In genomic region chr13:81831838-81832237, GRCm38 (mm10) we compare ENCODE assay signal across 28 mouse cellular contexts. TPM values are rescaled to one million over a fixed set of nuclear protein-coding genes. Genes with fewer than 3 reads are reported as not detected.
DNase-seq lines count a peak whose midpoint lies in the region; ATAC-seq lines count a peak whose summit lies in the region.
"Had no signal": no experiment of that assay in that cellular context is flagged by ENCODE, and none has a peak within 500 bp of the region (broad histone marks: within the 10 kb centered on the region; RNA-seq: fewer than 3 reads in every experiment).

No protein-coding gene starts in this region.

- no peaks in the 10 kb centered on the region for H3K9me3 ChIP-seq in midbrain, embryonic 11.5 days (ENCODE audit: control insufficient read depth, low read length)
- no peaks in the 10 kb centered on the region for H3K9me3 ChIP-seq in midbrain, embryonic 10.5 days (replicated peaks)
- H3K9me3 ChIP-seq: embryonic facial prominence, embryonic 13.5 days; embryonic facial prominence, embryonic 15.5 days; forebrain, embryonic 10.5 days; forebrain, embryonic 12.5 days; G1E had no signal

- no peaks in the 10 kb centered on the region for H3K27me3 ChIP-seq in midbrain, embryonic 11.5 days (ENCODE audit: control insufficient read depth, insufficient read depth, low read length)
- no peaks in the 10 kb centered on the region for H3K27me3 ChIP-seq in midbrain, embryonic 10.5 days (ENCODE audit: low read depth, poor library complexity, severe bottlenecking)
- H3K27me3 ChIP-seq: CH12.LX; embryonic facial prominence, embryonic 13.5 days; embryonic facial prominence, embryonic 15.5 days; forebrain, embryonic 12.5 days had no signal

- H3K27ac ChIP-seq in midbrain, embryonic 11.5 days (ENCODE audit: low read depth, low read length) = no peak overlapping the region
- no peak overlapping the region for H3K27ac ChIP-seq in midbrain, embryonic 10.5 days (replicated peaks)
- H3K27ac ChIP-seq: embryonic facial prominence, embryonic 13.5 days; embryonic facial prominence, embryonic 15.5 days; forebrain, embryonic 10.5 days; forebrain, embryonic 12.5 days had no signal

- no peak for DNase-seq in frontal cortex, postnatal 10 days (ENCODE audit: low spot score in 2 of 2)
- peak; percentile 69 for DNase-seq in midbrain, embryonic 11.5 days (ENCODE audit: low spot score, missing footprints)
- DNase-seq in midbrain, embryonic 10.5 days (ENCODE audit: low spot score) = no peak
- DNase-seq in brain, adult 2 months (ENCODE audit: low read depth, low spot score) = peak; percentile 20
- DNase-seq: adrenal gland, adult 8-10 months; adrenal gland, postnatal 14 days; adrenal gland, postnatal 36 days; B cell, adult 2 months; cerebellum, adult 11 months; cerebellum, adult 18-20 months; cerebellum, adult 8-10 months; cerebellum, adult 9-11 months; cerebellum, postnatal 14 days; cerebellum, postnatal 36 days; embryo, embryonic 11 days had no signal

- H3K4me1 ChIP-seq in midbrain, embryonic 11.5 days (ENCODE audit: control insufficient read depth, insufficient read depth, low read length) = no peaks in the 10 kb centered on the region
- H3K4me1 ChIP-seq in midbrain, embryonic 10.5 days = 0 out of 2 replicates have a peak, but pooled peaks cover 4% of the 10 kb centered on the region
- H3K4me1 ChIP-seq: embryonic facial prominence, embryonic 13.5 days; embryonic facial prominence, embryonic 15.5 days; forebrain, embryonic 10.5 days; forebrain, embryonic 12.5 days had no signal

- H3K4me3 ChIP-seq in midbrain, embryonic 11.5 days (ENCODE audit: low read depth, low read length) = no peak overlapping the region
- H3K4me3 ChIP-seq in midbrain, embryonic 10.5 days = no peak overlapping the region
- H3K4me3 ChIP-seq: embryonic facial prominence, embryonic 13.5 days; embryonic facial prominence, embryonic 15.5 days; erythroblast, embryonic 14.5 days; forebrain, embryonic 10.5 days; forebrain, embryonic 12.5 days had no signal

- 87% methylated on average over 7 of the region's 7 CpGs for WGBS in midbrain, embryonic 11.5 days
- 91% methylated on average over 7 of the region's 7 CpGs for WGBS in midbrain, embryonic 10.5 days

- ATAC-seq in frontal cortex, adult (ENCODE audit: low TSS enrichment) = peak; percentile 58; the same call in 1 of the 2 replicates
- ATAC-seq in midbrain, embryonic 11.5 days (ENCODE audit: low FRiP score) = no peak
- ATAC-seq: activated CD4-positive, CD25-positive, alpha-beta regulatory T cell, adult 4 months; CD4-positive, CD25-positive, alpha-beta regulatory T cell, adult 4 months; forebrain, embryonic 14.5 days; forebrain, embryonic 16.5 days; Patski had no signal

- no peaks in the 10 kb centered on the region for H3K36me3 ChIP-seq in midbrain, embryonic 11.5 days (ENCODE audit: control insufficient read depth, insufficient read depth, low read length)
- H3K36me3 ChIP-seq in midbrain, embryonic 10.5 days = no peaks in the 10 kb centered on the region
- H3K36me3 ChIP-seq: embryonic facial prominence, embryonic 13.5 days; embryonic facial prominence, embryonic 15.5 days; forebrain, embryonic 10.5 days; forebrain, embryonic 12.5 days; G1E had no signal

- H3K9ac ChIP-seq in midbrain, embryonic 11.5 days (ENCODE audit: low read length) = no peak overlapping the region
- H3K9ac ChIP-seq: embryonic facial prominence, embryonic 13.5 days; embryonic facial prominence, embryonic 15.5 days; forebrain, embryonic 12.5 days had no signal

- H3K4me2 ChIP-seq in midbrain, embryonic 11.5 days = no peak overlapping the region
- H3K4me2 ChIP-seq: embryonic facial prominence, embryonic 13.5 days; embryonic facial prominence, embryonic 15.5 days; forebrain, embryonic 12.5 days had no signal

RNA-seq across cellular contexts. Expression of gene Cetn3, which starts 49.0 kb away (rescaled TPM):
- polyA plus RNA-seq in midbrain, embryonic 11.5 days (2014; fragmentation: Nextera tagmentation; extraction: Ambion mirVana) = 279 and 302 TPM in 2 replicates
- 249 and 260 TPM in 2 replicates for polyA plus RNA-seq in midbrain, embryonic 10.5 days (2016; fragmentation: Nextera tagmentation; extraction: Ambion mirVana)

Comparison
In these comparisons a context has a peak if more than half of its experiments do, and no peak if none do; other contexts are left out.
1. DNase-seq: peak in midbrain, embryonic 11.5 days (single experiment) and brain, adult 2 months (single experiment); none in frontal cortex, postnatal 10 days (0 of 2) and midbrain, embryonic 10.5 days (single experiment).